Mouse (Mus musculus) thymus, postnatal 10 days (tissue): ENCODE data around the gene Fosb.

ENCODE experiments used
- DNase-seq, 2 experiments: peaks; one replicate each; pipeline ENCODE4 v3.0.0; 2021; ENCODE audit warnings: low spot score in 2 of 2

Gene Fosb

DNA sequence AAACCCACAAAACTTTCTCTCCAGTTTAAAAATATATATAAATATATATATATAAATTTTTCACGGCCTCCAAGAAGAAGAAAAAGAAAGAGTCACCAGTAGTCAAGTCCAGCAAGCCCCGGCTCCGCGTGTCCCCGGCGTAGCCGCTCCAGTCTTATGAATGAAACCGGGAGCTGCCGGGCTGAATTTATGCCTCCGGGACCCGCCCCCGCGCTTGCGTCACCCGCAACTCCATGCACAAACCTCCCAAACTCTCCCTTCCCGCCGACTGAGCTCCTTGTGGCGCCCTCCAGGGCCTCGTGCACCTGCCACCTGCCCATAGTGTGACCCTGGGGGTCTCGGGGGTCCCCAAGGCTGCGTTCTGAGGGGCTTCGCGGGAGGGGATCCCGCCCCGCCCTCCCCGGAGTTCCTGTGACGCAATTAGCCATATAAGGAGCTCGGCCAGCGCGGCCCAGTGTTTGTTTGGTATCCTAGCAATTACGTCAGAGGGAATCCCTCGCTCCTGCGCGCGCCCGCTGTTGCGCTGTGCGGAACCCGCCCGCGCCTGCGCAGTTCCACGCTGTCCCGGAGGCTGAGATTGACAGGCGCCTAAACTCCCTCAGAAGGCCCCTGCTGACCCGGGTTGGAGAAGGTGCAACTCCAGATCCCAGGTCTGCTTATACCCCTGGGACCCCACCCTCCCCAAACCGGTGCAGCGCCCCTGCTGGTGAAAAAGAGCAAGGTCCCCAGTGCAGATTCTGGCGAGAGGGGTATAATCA, at the start of gene Fosb:
Fosb (minus strand) TSS at position 168 of the 758 bp plus-strand sequence.
- DNase-seq: peak; percentile 91 to 95

- DNase-seq: peak; percentile 62 to 72
Observed at GRCm38 (mm10) chr7:19359299-19359891, 49.5 kb upstream of the Fosb start, which contains the start of the genes Cd3eap and Ppp1r13l. Gene Cd3eap, minus strand, starts transcription at chr7:19359483. Gene Ppp1r13l, plus strand, starts transcription at chr7:19359749.

- no peak for DNase-seq
Observed at GRCm38 (mm10) chr7:19358634-19359033, 48.8 kb upstream of the Fosb start.

DNA sequence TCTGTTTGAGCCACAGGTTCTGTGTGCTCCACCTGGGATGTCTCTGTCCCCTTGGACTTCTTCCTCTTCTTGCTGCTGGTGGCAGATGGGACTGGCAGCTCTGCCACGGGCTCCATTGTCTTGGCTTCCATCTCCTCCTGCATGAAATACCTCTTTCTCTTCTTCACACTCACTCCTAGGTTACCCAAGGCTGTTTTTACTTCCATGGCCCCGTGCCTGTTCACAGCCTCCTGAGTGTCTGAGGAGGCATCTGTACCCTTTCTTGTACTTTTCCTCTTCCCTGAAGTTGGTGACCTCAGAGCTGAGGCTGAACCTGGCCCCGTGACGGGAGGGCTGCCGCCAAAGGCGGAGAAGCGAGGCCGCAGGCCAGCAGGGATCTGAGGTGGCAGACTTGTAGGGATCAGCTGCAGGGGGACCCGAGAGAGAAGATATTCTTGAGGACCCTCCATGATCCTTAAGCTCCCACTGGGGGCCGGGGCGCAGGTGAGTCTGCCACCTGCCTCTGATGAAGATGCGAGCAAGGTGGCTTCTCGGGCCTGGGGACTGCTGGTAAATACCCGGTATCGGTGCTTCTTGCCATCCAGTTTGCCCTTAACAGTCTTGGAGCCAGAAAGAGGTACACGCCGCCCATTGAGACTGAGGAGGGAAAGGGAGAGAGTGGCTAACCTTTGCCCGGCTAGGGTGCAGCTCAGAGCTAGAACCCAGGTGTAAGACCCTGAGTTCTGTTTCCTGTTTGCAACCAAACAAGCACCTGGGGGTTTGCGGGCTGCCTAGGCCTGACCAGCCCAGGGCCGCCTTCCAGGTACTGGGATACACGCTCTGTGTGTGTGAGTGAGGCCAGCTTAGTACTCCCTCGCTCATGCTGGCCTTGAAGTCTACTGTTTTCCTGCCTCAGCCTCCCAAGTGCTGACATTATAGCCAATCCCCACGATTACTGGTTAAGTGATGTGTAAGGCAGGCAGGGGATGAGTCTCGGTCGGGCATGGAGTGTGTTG, 47.8 kb upstream of the Fosb start:
- no peak for DNase-seq

- DNase-seq: no peak
Observed at GRCm38 (mm10) chr7:19356311-19356710, 46.5 kb upstream of the Fosb start.

DNA sequence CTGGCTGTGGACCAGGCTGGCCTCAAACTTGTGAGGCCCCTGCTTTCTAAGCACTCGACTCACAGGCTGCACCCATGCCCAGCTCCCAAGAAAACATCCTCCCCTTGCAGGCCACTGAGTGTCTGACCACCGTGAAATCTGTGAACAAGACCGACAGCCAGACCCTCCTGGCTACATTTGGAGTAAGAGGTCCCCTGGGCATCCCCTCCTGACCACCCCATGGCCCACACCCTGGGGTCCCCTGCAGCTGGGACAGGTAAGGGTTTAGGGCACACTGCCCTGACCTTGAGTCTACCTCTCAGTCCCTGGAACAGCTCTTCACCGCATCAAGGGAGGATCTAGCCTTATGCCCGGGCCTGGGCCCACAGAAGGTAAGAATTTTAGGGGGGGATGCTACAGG, 45.1 kb upstream of the Fosb start:
- DNase-seq: no peak

DNA sequence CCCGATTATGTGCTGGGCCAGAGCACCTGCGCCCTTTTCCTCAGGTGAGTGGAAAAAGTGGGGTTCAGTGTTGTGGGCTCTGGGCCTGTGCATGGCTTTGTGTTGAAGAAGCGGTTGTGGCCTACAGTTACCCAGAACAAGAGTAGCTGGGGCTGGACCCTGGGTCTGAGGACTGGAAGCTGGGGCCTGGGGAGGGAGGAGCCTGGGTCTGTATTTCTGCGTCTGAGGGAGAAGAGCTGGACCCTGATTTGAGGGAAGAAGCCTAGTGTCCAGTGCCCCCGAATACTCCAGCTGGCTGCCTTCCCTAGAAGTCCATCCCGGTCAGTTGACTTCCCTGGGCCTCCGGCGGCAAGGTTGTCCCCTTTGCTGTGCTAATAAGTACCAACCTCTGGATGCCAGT, 40.4 kb upstream of the Fosb start:
- no peak for DNase-seq

- DNase-seq: no peak
Observed at GRCm38 (mm10) chr7:19349188-19349915, 39.5 kb upstream of the Fosb start.

- peak; percentile 98 for DNase-seq
Observed at GRCm38 (mm10) chr7:19344938-19345471, 35.2 kb upstream of the Fosb start.

DNA sequence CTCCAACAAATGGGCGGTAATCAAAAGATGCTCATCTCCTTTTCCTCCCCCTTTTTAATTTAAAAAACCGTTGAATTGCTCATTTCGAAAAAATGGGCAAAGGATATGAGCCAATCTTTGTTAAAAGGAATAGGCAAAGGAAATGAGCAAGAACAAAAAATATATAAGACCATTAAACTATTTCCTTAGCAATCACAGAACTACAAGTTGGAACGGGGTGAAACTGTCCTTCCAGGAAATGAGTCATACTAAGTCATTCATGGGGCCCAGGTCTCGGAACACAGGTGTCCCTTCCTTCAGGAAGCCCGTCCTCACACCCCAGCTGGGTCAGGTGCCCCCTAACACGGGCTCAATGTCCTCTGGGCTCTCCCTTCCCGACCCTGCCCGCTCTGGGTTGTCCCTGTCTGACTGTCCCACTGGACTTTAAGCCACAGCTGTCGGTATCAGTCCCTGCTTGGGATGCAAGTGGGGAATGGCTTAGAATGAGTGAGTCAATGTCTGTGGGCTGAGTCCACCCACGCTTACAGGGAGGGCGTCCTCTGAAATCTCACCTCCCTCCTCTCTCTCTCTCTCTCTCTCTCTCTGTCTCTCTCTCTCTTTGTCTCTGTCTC, 34.5 kb upstream of the Fosb start, which contains the start of gene Ercc1:
Ercc1 (plus strand) TSS at position 542 of the 611 bp plus-strand sequence.
- peak in 1 of 2 experiments; percentile 27 for DNase-seq

DNA sequence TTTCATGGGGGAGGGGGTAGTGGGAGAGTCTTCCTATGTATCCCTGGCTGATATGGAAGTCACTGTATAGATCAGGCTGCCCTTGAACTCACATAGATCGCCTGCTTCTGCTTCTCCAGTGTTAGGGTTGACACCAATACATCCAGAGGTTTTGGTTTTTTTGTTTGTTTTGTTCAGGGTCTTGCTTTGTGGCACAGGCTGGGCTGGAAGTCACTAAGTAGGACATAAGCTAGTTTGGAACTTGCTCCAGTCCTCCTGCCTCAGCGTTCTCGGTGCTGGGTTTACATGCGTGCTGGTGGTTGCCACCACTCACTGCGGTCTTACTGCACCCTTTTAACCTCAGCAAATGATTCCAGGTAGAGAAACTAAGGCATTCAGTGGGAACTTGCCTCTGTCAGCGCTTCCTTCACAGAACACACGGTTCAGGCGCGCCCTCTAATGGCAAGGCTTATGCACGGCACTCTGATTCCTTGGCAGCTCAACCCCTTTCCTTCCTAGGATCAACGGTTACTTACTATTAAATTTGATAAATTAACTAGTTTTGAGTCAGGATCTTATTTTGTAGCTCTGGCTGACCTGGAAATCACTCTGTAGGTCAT, 33.5 kb upstream of the Fosb start:
- DNase-seq: peak in 1 of 2 experiments; percentile 77

- peak; percentile 55 to 79 for DNase-seq
Observed at GRCm38 (mm10) chr7:19342481-19343027, 32.7 kb upstream of the Fosb start.

DNA sequence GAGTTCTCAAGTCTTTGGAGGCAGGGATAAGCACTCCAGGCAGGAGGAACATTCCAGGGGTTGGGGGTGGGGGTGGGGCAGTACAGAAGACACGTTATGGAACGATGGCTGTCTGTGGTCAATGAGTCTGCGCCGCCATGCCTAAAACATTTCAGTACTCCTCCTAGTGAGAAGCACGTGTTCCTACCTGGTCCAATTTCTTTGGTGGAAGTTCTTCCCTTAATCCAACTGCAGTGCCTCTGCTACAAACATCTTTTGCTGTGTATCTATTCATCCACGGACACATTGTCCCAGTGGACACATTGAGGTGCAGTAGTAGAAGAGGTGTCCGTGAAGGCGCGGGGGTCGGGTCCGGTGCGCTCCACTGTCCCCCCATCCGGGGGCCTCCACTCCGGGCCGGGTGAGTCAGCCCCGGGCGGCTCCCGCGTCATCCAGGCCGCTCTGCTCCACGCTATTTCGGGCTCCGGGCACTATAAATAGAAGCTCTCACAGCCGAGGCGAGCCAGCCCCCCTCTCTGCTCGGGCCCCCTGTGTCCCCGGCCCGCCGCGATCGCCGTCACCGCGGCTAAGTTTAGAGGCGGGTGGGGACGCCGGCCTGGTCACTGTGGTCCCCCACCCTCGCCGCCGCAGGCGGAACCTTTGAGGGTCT, 32.0 kb upstream of the Fosb start:
- no peak for DNase-seq

GRCm38 (mm10) chr7:19341250-19341649, 31.4 kb upstream of the Fosb start:
- DNase-seq: no peak

DNA sequence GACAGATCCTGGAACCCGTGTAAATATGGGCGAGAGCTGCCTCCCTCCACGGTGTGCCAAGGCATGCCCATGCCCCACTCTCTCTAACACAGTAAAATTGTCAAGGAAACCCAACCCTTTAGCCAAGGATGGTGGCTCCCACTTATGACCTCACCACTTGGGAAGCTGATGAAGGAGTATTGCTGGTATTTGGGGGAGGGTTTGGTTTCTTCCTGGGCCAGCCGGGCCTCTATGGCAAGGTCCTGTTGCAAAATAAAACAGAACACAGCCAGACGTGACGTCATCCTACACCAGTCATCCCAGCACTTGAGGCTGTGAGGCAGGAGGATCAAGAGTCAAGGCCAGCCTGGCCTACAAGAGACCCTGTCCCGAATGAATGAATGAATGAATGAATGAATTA, 28.7 kb upstream of the Fosb start:
- no peak for DNase-seq

DNA sequence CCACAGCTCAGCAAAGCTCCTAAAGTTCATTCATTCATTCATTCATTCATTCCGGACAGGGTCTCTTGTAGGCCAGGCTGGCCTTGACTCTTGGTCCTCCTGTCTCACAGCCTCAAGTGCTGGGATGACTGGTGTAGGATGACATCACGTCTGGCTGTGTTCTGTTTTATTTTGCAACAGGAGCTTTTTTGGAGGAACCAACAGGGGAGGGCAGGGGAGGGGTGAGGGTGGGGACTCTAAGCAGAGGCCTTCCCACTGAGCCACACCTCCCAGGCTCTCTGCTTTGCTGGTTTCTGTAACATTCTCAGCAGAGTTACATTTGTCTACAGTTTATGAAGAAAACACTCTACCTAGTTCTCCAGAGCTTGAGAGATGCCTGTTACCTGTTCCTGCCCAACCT, 28.2 kb upstream of the Fosb start:
- no peak for DNase-seq

GRCm38 (mm10) chr7:19337122-19337521, 27.3 kb upstream of the Fosb start:
- no peak for DNase-seq

DNA sequence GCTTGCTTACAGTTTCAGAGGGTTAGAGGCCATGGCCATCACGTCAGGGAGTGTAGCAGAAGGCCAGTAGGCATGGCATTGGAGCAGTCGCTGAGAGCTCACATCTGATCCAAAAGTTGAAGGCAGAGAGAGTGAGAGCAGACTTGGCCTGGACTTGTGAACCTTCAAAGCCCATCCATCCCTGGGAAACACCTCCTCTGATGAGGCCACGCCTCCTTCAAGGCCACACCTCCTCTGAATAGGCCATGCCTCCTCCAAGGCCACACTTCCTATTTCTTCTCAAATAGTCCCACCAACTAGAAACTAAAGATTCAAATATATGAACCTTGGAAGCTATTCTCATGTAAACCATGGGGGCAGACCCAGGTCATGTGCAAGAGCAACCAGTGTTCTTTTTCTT, 25.7 kb upstream of the Fosb start:
- DNase-seq: no peak

- peak; percentile 19 to 31 for DNase-seq
Observed at GRCm38 (mm10) chr7:19332709-19333352, 23.0 kb upstream of the Fosb start.
